Mouse (Mus musculus) right cerebral cortex, adult 18-20 months (tissue): ENCODE results near the gene Med13l.

Experiments used
- DNase-seq: peaks from one replicate; pipeline ENCODE4 v3.0.0; 2022; ENCODE audit warnings: mixed read lengths

Gene Med13l

GRCm38 (mm10) chr5:118812947-118813401 is 252.5 kb downstream of the Med13l start:
- no peak for DNase-seq

- no peak for DNase-seq
Measured at GRCm38 (mm10) chr5:118814052-118814451, 253.6 kb downstream of the Med13l start.
